Mouse (Mus musculus) olfactory bulb, adult 2 months (tissue): Measurements from ENCODE around the gene Otogl.

Experiments
- CTCF ChIP-seq: fragments of 200-500 bp; IDR thresholded peaks from 2 replicates; pipeline ENCODE4 v1.5.1; 2012; ENCODE audit warnings: low read depth, mild to moderate bottlenecking, low read length, moderate library complexity; ENCODE audit not compliant: insufficient read depth
- POLR2A ChIP-seq: fragments of 200-500 bp; IDR thresholded peaks from 2 replicates; pipeline ENCODE4 v1.6.1; 2012; ENCODE audit warnings: mild to moderate bottlenecking, low read depth, low read length, moderate library complexity; ENCODE audit not compliant: insufficient read depth

DNA sequence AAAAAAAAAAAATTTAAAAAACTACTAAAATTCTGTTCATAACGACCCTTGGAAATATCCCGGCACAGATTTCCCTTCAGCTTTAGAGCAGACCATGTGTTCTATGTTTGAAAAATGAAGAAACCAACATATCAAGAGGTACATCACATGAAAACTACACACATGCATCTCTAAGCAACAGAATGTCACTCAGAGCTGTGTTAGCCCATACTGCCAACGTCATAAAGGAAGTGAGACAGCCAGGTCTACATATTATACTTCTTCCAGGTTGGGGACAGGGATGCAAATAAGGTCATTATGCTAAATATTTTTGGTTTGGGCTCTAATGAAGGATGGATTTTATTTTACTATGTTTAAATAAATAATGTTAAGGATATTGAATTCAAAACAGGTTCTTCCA, 52.7 kb downstream of the Otogl start:
- no peak for TF ChIP-seq CTCF
- no peak for TF ChIP-seq POLR2A
